8 mouse cellular contexts compared by ENCODE assay signal in the genomic region with DNA sequence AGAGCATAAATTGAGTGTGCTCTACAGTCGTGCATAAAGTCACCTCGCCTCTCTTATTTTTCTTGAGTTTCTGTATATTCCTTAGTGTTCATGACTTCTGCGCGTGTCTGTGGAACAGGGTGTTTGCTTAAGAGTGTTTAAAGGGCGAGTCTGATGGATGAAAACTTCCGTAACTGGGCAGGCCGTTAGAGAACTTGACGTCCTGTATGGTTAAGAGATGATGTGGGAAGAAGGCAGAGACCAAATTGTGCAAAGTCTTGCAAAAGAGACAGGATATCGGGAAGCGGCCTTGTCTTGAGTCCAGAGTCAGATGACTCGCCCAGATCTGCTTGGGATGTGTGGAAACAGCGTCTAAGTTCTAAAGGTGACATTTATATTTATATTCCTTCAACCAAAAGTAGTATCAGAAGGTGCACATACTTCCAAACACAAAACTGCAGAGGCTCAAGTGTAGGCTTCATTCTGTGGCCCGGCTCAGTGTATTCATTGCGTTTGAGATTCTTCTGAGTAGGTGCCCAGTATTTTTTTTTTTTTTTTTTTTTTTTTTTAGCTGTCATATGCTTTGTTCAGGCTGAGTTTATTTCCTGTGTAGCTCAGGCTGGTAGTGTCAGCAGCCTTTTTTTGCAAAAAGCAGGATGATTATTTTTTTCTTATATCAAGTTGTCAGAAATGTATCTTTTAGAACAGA. TPM values are rescaled to one million over a fixed set of nuclear protein-coding genes. Genes with fewer than 3 reads are reported as not detected.
DNase-seq lines count a peak whose midpoint lies in the region; ATAC-seq and TF ChIP-seq lines count a peak whose summit lies in the region.

No protein-coding gene starts in this region.

- peak overlapping the region; percentile 86 for H3K9ac ChIP-seq in neural tube, embryonic 11.5 days (ENCODE audit: low read length)
- H3K9ac ChIP-seq in heart, embryonic 12.5 days, result peak overlapping the region; percentile 82

- TF ChIP-seq CTCF in brain, embryonic 14.5 days (IDR thresholded peaks at IDR 0.05; ENCODE audit: borderline replicate concordance, extremely low read depth, insufficient read depth, insufficient read length), result no peak

- DNase-seq in neural tube, embryonic 11.5 days (ENCODE audit: low spot score), result no peak
- no peak for DNase-seq in neural tube, embryonic 10.5 days (ENCODE audit: extremely low spot score, low spot score)
- peak; percentile 30 for DNase-seq in brain, embryonic 14.5 days (ENCODE audit: low read depth)
- peak; percentile 18 for DNase-seq in kidney, postnatal 10 days
- DNase-seq in T-cell, adult 2 months (ENCODE audit: low spot score), result no peak
- no peak for DNase-seq in frontal cortex, postnatal 10 days (ENCODE audit: low spot score in 2 of 2)

- no peaks in the 10 kb centered on the region for H3K36me3 ChIP-seq in neural tube, embryonic 11.5 days (ENCODE audit: control insufficient read depth, insufficient read depth, low read length)
- H3K36me3 ChIP-seq in heart, embryonic 12.5 days, result peaks cover 4% of the 10 kb centered on the region; the same call in 1 of the 2 replicates
- H3K36me3 ChIP-seq in megakaryocyte, embryonic 14.5 days (replicated peaks; ENCODE audit: low read length), result peaks cover 15% of the 10 kb centered on the region

- 21% methylated on average over 14 of the region's 14 CpGs for WGBS in neural tube, embryonic 11.5 days
- 22% methylated on average over 14 of the region's 14 CpGs for WGBS in heart, embryonic 12.5 days

- 0 out of 2 replicates have a peak, but pooled peaks cover 2% of the 10 kb centered on the region for H3K4me1 ChIP-seq in neural tube, embryonic 11.5 days (ENCODE audit: control insufficient read depth, insufficient read depth, low read length)
- H3K4me1 ChIP-seq in heart, embryonic 12.5 days (replicated peaks), result peaks cover 17% of the 10 kb centered on the region
- H3K4me1 ChIP-seq in megakaryocyte, embryonic 14.5 days, result peaks cover 53% of the 10 kb centered on the region

- peak overlapping the region; percentile 91 for H3K27ac ChIP-seq in neural tube, embryonic 11.5 days (ENCODE audit: low read depth, low read length)
- peak overlapping the region; percentile 85 for H3K27ac ChIP-seq in heart, embryonic 12.5 days (ENCODE audit: poor library complexity, severe bottlenecking)

- H3K4me2 ChIP-seq in neural tube, embryonic 11.5 days (ENCODE audit: low read depth), result peak overlapping the region; percentile 75
- peak overlapping the region; percentile 79 for H3K4me2 ChIP-seq in heart, embryonic 12.5 days

- H3K27me3 ChIP-seq in neural tube, embryonic 11.5 days (ENCODE audit: control insufficient read depth, insufficient read depth, low read length), result no peaks in the 10 kb centered on the region
- H3K27me3 ChIP-seq in heart, embryonic 12.5 days (replicated peaks), result no peaks in the 10 kb centered on the region
- H3K27me3 ChIP-seq in megakaryocyte, embryonic 14.5 days (replicated peaks), result peaks cover 15% of the 10 kb centered on the region

- no peaks in the 10 kb centered on the region for H3K9me3 ChIP-seq in neural tube, embryonic 11.5 days (ENCODE audit: control insufficient read depth, low read length)
- no peaks in the 10 kb centered on the region for H3K9me3 ChIP-seq in heart, embryonic 12.5 days (replicated peaks)
- no peaks in the 10 kb centered on the region for H3K9me3 ChIP-seq in megakaryocyte, embryonic 14.5 days

- no peak for ATAC-seq in neural tube, embryonic 11.5 days (ENCODE audit: insufficient read depth, low FRiP score, low TSS enrichment)
- no peak for ATAC-seq in heart, embryonic 12.5 days (ENCODE audit: insufficient number of reproducible peaks, low FRiP score)

- peak overlapping the region; percentile 76 for H3K4me3 ChIP-seq in neural tube, embryonic 11.5 days (ENCODE audit: low read depth, low read length)
- peak overlapping the region; percentile 71 for H3K4me3 ChIP-seq in heart, embryonic 12.5 days
- peak overlapping the region; percentile 96 for H3K4me3 ChIP-seq in megakaryocyte, embryonic 14.5 days (replicated peaks)

- no peak for TF ChIP-seq POLR2A in brain, embryonic 14.5 days (IDR thresholded peaks at IDR 0.05; ENCODE audit: borderline replicate concordance, extremely low read depth, insufficient read depth, insufficient read length, poor library complexity, severe bottlenecking)

RNA-seq across cellular contexts. Expression of a gene that starts 1.2 kb away (rescaled TPM):
- 24.0 and 25.7 TPM in 2 replicates for polyA plus RNA-seq in neural tube, embryonic 11.5 days (2014; fragmentation: Nextera tagmentation; extraction: Ambion mirVana)
- polyA plus RNA-seq in brain, embryonic 14.5 days (2012; rRNA removed), result 26.6 and 28.3 TPM in 2 replicates
- polyA plus RNA-seq in heart, embryonic 12.5 days (2016; fragmentation: Nextera tagmentation; extraction: Ambion mirVana), result 26.7 and 29.7 TPM in 2 replicates
- polyA plus RNA-seq in megakaryocyte, embryonic 14.5 days (2012; ENCODE audit: insufficient read depth, low replicate concordance), result 1.1 and 1.9 TPM in 2 replicates

RNA-seq across cellular contexts. Expression of a gene that starts 43.7 kb away (rescaled TPM):
- 1.9 and 2.0 TPM in 2 replicates for polyA plus RNA-seq in neural tube, embryonic 11.5 days (2014; fragmentation: Nextera tagmentation; extraction: Ambion mirVana)
- 1.3 and 1.7 TPM in 2 replicates for polyA plus RNA-seq in brain, embryonic 14.5 days (2012; rRNA removed)
- 1.0 and 1.5 TPM in 2 replicates for polyA plus RNA-seq in heart, embryonic 12.5 days (2016; fragmentation: Nextera tagmentation; extraction: Ambion mirVana)
- not detected in 2 replicates for polyA plus RNA-seq in megakaryocyte, embryonic 14.5 days (2012; ENCODE audit: insufficient read depth, low replicate concordance)

Comparison
In these comparisons a context has a peak if more than half of its experiments do, and no peak if none do; other contexts are left out.
1. DNase-seq: peak in brain, embryonic 14.5 days (single experiment) and kidney, postnatal 10 days (single experiment); none in neural tube, embryonic 11.5 days (single experiment), neural tube, embryonic 10.5 days (single experiment), T-cell, adult 2 months (single experiment) and frontal cortex, postnatal 10 days (0 of 2).
2. Peak in every context shown above with its lines, with median percentiles within 50 percentile points of each other: H3K4me3 ChIP-seq.